Mouse (Mus musculus) urinary bladder, postnatal 0 days (tissue): Measurements from ENCODE around the gene Pimreg. TPM values are rescaled to one million over a fixed set of nuclear protein-coding genes. Genes with fewer than 3 reads are reported as not detected.

Experiments used
- polyA plus RNA-seq: library from polyadenylated mRNA; unstranded; fragments of >200 nt; fragmentation: Nextera tagmentation; extraction: Ambion mirVana; gene quantifications from 2 replicates; pipeline ENCODE4 v1.2.1, GENCODE M21; 2015

Pimreg gene
- polyA plus RNA-seq, result 23.6 and 30.9 TPM in 2 replicates

GRCm38 (mm10) chr11:72041768-72042607 is at the start of gene Pimreg:
Gene Pimreg (plus strand): TSS chr11:72042032.

DNA sequence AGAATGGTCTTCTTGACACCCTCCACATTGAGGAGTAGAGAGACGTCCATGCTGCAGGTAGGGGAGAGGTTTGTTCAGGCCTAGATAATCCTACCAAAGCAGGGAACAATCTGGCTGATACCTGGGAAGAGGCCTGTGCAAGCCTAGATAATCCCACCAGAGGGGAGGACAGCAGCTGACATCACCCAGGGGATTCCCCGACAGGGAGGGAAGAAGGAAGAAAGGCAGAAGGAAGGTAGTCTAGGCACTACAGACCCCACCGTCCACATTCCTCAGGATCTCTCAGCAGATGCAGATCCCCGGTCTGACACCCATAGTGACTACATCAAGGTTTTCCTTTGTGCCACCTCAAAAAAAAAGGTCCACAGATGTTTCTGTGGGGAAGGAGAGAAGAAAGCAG is 4.4 kb upstream of the Pimreg start, which contains the start of gene Aipl1:
Gene Aipl1 (minus strand): TSS at position 101 of the 400 bp plus-strand sequence.

Other genes with a start within 250 kb of the Pimreg start
- 0.24 and 0.33 TPM in 2 replicates for gene Aipl1, start 4.5 kb upstream of the Pimreg start, polyA plus RNA-seq
- 1.2 and 1.3 TPM in 2 replicates for gene Pitpnm3, start 93.7 kb downstream of the Pimreg start, polyA plus RNA-seq
- gene Gm43951, start 164.8 kb downstream of the Pimreg start, polyA plus RNA-seq, result 0.07 and 0.08 TPM in 2 replicates
- gene 4933427D14Rik, start 165.4 kb downstream of the Pimreg start, polyA plus RNA-seq, result 6.2 and 6.6 TPM in 2 replicates
- gene Txndc17, start 165.5 kb downstream of the Pimreg start, polyA plus RNA-seq, result 245 and 246 TPM in 2 replicates
- 28.3 and 28.4 TPM in 2 replicates for gene Med31, start 173.6 kb downstream of the Pimreg start, polyA plus RNA-seq
- 0.06 and 0.08 TPM in 2 replicates for gene Slc13a5, start 225.2 kb downstream of the Pimreg start, polyA plus RNA-seq